Mouse (Mus musculus) brain, embryonic 14.5 days (tissue): Measurements from ENCODE around the gene Wwc2.

Experiments
- CTCF ChIP-seq: fragments of 200-500 bp; IDR thresholded peaks from 2 replicates; pipeline ENCODE4 v1.5.1; 2012; ENCODE audit warnings: inconsistent platforms, mild to moderate bottlenecking, moderate library complexity, borderline replicate concordance; ENCODE audit not compliant: insufficient read depth, insufficient read length; ENCODE audit errors: extremely low read depth
- POLR2A ChIP-seq: fragments of 200-500 bp; IDR thresholded peaks from 2 replicates; pipeline ENCODE4 v1.6.1; 2012; ENCODE audit warnings: mild to moderate bottlenecking, inconsistent platforms, borderline replicate concordance; ENCODE audit not compliant: poor library complexity, insufficient read depth, insufficient read length, severe bottlenecking; ENCODE audit errors: extremely low read depth

DNA sequence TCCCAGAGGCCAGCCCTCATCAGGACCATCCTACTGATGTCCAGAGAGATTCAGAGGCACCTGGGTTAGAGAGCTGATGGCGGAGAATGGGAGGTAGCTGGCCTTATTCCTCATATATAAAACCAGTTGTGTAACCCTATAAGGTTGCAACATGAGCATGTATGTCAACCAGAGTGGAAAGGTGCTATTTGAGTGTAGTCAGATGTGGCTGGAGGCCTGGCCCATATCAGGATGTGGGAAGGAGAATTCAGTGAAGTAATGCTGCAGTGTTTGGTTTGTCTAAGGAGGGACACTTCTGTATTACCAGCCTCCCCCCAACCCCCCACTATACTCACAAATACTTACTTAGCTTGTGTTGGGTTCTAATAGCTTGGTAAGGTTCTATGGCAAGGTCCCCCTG, 186.5 kb downstream of the Wwc2 start:
- TF ChIP-seq CTCF (no peak), POLR2A (no peak)
